Mouse (Mus musculus): ENCODE measurements around the gene Uba7. TPM values are rescaled to one million over a fixed set of nuclear protein-coding genes. Genes with fewer than 3 reads are reported as not detected.

Uba7 gene
- total and polyA plus RNA-seq, 3 experiments = 18.1 to 44.1 TPM; not detected in 1

- DNase-seq (ENCODE audit: low read depth, low spot score) = no peak
These were observed 28.2 kb downstream of the Uba7 start for GRCm38 (mm10) chr9:108003531-108003890.

GRCm38 (mm10) chr9:108008041-108008440, 32.7 kb downstream of the Uba7 start:
- Histone ChIP-seq H3K27ac (ENCODE audit: control insufficient read depth, low read depth, low read length) (no peak overlapping the region), H3K36me3 (ENCODE audit: control insufficient read depth in 1 of 2, insufficient read depth in 2 of 2, low read length in 2 of 2) (peaks cover 6 to 21% of the 10 kb centered on the region in 2 experiments), H3K27me3 (ENCODE audit: control insufficient read depth in 1 of 2, insufficient read depth in 2 of 2, low read length in 2 of 2) (no peaks in the 10 kb centered on the region), H3K4me3 (ENCODE audit: control insufficient read depth in 1 of 2, insufficient read depth in 1 of 2, low read depth in 2 of 2, low read length in 2 of 2) (no peak overlapping the region), H3K4me1 (ENCODE audit: control insufficient read depth in 1 of 2, insufficient read depth in 2 of 2, low read length in 2 of 2) (peaks cover 12 to 13% of the 10 kb centered on the region in 2 experiments), H3K79me2 (ENCODE audit: control insufficient read depth, insufficient read depth, low read length, poor library complexity) (peaks cover 54% of the 10 kb centered on the region), H3K9me3 (replicated peaks; ENCODE audit: insufficient read depth, low read length) (no peaks in the 10 kb centered on the region), H3K9ac (ENCODE audit: control insufficient read depth, low read depth, low read length, poor library complexity, severe bottlenecking) (no peak overlapping the region)
- no peak for TF ChIP-seq POLR2AphosphoS5 (IDR thresholded peaks at IDR 0.05; ENCODE audit: borderline replicate concordance, low read depth, low read length)
- no peak for TF ChIP-seq MYB (IDR thresholded peaks at IDR 0.05; ENCODE audit: low read depth, low read length)
- TF ChIP-seq MAZ (IDR thresholded peaks at IDR 0.05; ENCODE audit: low read depth, low read length) = no peak
- TF ChIP-seq GATA1 (IDR thresholded peaks at IDR 0.05; ENCODE audit: low read depth, low read length) = no peak
- no peak for TF ChIP-seq CHD1 (IDR thresholded peaks at IDR 0.05; ENCODE audit: low read depth, low read length)
- no peak for TF ChIP-seq ELF1 (IDR thresholded peaks at IDR 0.05; ENCODE audit: low read depth, low read length)
- no peak for DNase-seq (ENCODE audit: low read depth, low spot score)

More at GRCm38 (mm10) chr9:108003531-108003890, 28.2 kb downstream of the Uba7 start:
- Histone ChIP-seq H3K4me3 (ENCODE audit: control insufficient read depth in 1 of 2, insufficient read depth in 1 of 2, low read depth in 2 of 2, low read length in 2 of 2) (peak overlapping the region; percentile 86 to 93), H3K9me3 (replicated peaks; ENCODE audit: insufficient read depth, low read length) (no peaks in the 10 kb centered on the region), H3K9ac (ENCODE audit: control insufficient read depth, low read depth, low read length, poor library complexity, severe bottlenecking) (peak overlapping the region; percentile 91), H3K27me3 (ENCODE audit: control insufficient read depth in 1 of 2, insufficient read depth in 2 of 2, low read length in 2 of 2) (no peaks in the 10 kb centered on the region), H3K4me1 (ENCODE audit: control insufficient read depth in 1 of 2, insufficient read depth in 2 of 2, low read length in 2 of 2) (peaks cover 8 to 13% of the 10 kb centered on the region in 2 experiments), H3K27ac (ENCODE audit: control insufficient read depth, low read depth, low read length) (peak overlapping the region; percentile 65), H3K36me3 (ENCODE audit: control insufficient read depth in 1 of 2, insufficient read depth in 2 of 2, low read length in 2 of 2) (peaks cover 0 to 18% of the 10 kb centered on the region in 2 experiments; a peak in 3 of 4 replicates), H3K79me2 (ENCODE audit: control insufficient read depth, insufficient read depth, low read length, poor library complexity) (peaks cover 47% of the 10 kb centered on the region)
- no peak for TF ChIP-seq ETS1 (IDR thresholded peaks at IDR 0.05; ENCODE audit: low read depth, low read length)
- TF ChIP-seq NELFE (IDR thresholded peaks at IDR 0.05; ENCODE audit: low read depth, low read length) = 0 out of 2 replicates have a peak, but pooled peaks have one; percentile 17
- no peak for TF ChIP-seq JUND (IDR thresholded peaks at IDR 0.05; ENCODE audit: low read depth, low read length)
- TF ChIP-seq MXI1 (IDR thresholded peaks at IDR 0.05; ENCODE audit: low read depth, low read length) = no peak; the same call in 1 of the 2 replicates
- no peak for TF ChIP-seq SIN3A (IDR thresholded peaks at IDR 0.05; ENCODE audit: low read length)
- TF ChIP-seq TCF12 (IDR thresholded peaks at IDR 0.05; ENCODE audit: low read depth, low read length) = 0 out of 2 replicates have a peak, but pooled peaks have one; percentile 7
- TF ChIP-seq KAT2A (conservative IDR thresholded peaks at IDR 0.05; ENCODE audit: low read depth, low read length) = no peak

- Histone ChIP-seq H3K4me1 (ENCODE audit: control insufficient read depth in 1 of 2, insufficient read depth in 2 of 2, low read length in 2 of 2) (peaks cover 4 to 6% of the 10 kb centered on the region in 2 experiments; a peak in 3 of 4 replicates), H3K27ac (ENCODE audit: control insufficient read depth, low read depth, low read length) (no peak overlapping the region), H3K9ac (ENCODE audit: control insufficient read depth, low read depth, low read length, poor library complexity, severe bottlenecking) (no peak overlapping the region), H3K36me3 (ENCODE audit: control insufficient read depth in 1 of 2, insufficient read depth in 2 of 2, low read length in 2 of 2) (peaks cover 9 to 10% of the 10 kb centered on the region in 2 experiments), H3K27me3 (ENCODE audit: control insufficient read depth in 1 of 2, insufficient read depth in 2 of 2, low read length in 2 of 2) (no peaks in the 10 kb centered on the region), H3K79me2 (ENCODE audit: control insufficient read depth, insufficient read depth, low read length, poor library complexity) (peaks cover 33% of the 10 kb centered on the region), H3K4me3 (ENCODE audit: control insufficient read depth in 1 of 2, insufficient read depth in 1 of 2, low read depth in 2 of 2, low read length in 2 of 2) (no peak overlapping the region), H3K9me3 (replicated peaks; ENCODE audit: insufficient read depth, low read length) (no peaks in the 10 kb centered on the region)
- TF ChIP-seq ELF1 (IDR thresholded peaks at IDR 0.05; ENCODE audit: low read depth, low read length) (no peak), MXI1 (IDR thresholded peaks at IDR 0.05; ENCODE audit: low read depth, low read length) (peak; percentile 81)
- DNase-seq (ENCODE audit: low read depth, low spot score) = peak; percentile 28
These were observed 35.1 kb downstream of the Uba7 start for GRCm38 (mm10) chr9:108010385-108010784.

All from MEL (cell line).